Mouse (Mus musculus): ENCODE data around the gene Pxmp4.

Pxmp4 gene

GRCm38 (mm10) chr2:154603638-154604153 is at the start of gene Pxmp4:
Pxmp4 (minus strand) TSS chr2:154603708.
- DNase-seq (ENCODE audit: low read depth, low spot score) = peak; percentile 100

GRCm38 (mm10) chr2:154651363-154651762 is 47.9 kb upstream of the Pxmp4 start, which contains the start of gene Chmp4b:
Chmp4b (plus strand) TSS chr2:154651705.
- no peak for DNase-seq (ENCODE audit: low read depth, low spot score)

- no peak for DNase-seq (ENCODE audit: low read depth, low spot score)
Observed at GRCm38 (mm10) chr2:154650404-154650803, 46.9 kb upstream of the Pxmp4 start.

GRCm38 (mm10) chr2:154648086-154648485 is 44.6 kb upstream of the Pxmp4 start:
- DNase-seq (ENCODE audit: low read depth, low spot score) = peak; percentile 51

GRCm38 (mm10) chr2:154646634-154647033 is 43.1 kb upstream of the Pxmp4 start:
- DNase-seq (ENCODE audit: low read depth, low spot score) = peak; percentile 63

- DNase-seq (ENCODE audit: low read depth, low spot score) = no peak
Observed at GRCm38 (mm10) chr2:154642712-154643385, 39.3 kb upstream of the Pxmp4 start.

GRCm38 (mm10) chr2:154642005-154642459 is 38.5 kb upstream of the Pxmp4 start:
- DNase-seq (ENCODE audit: low read depth, low spot score) = no peak

- no peak for DNase-seq (ENCODE audit: low read depth, low spot score)
Observed at GRCm38 (mm10) chr2:154641176-154641575, 37.7 kb upstream of the Pxmp4 start.

- DNase-seq (ENCODE audit: low read depth, low spot score) = no peak
Observed at GRCm38 (mm10) chr2:154639115-154639514, 35.6 kb upstream of the Pxmp4 start.

- DNase-seq (ENCODE audit: low read depth, low spot score) = no peak
Observed at GRCm38 (mm10) chr2:154638521-154638920, 35.0 kb upstream of the Pxmp4 start.

- DNase-seq (ENCODE audit: low read depth, low spot score) = no peak
Observed at GRCm38 (mm10) chr2:154635826-154636225, 32.3 kb upstream of the Pxmp4 start.

- DNase-seq (ENCODE audit: low read depth, low spot score) = no peak
Observed at GRCm38 (mm10) chr2:154633876-154634644, 30.6 kb upstream of the Pxmp4 start.

GRCm38 (mm10) chr2:154633039-154633742 is 29.7 kb upstream of the Pxmp4 start:
- DNase-seq (ENCODE audit: low read depth, low spot score) = no peak

GRCm38 (mm10) chr2:154632203-154632780 is 28.8 kb upstream of the Pxmp4 start:
- no peak for DNase-seq (ENCODE audit: low read depth, low spot score)

- DNase-seq (ENCODE audit: low read depth, low spot score) = no peak
Observed at GRCm38 (mm10) chr2:154630531-154630930, 27.0 kb upstream of the Pxmp4 start.

GRCm38 (mm10) chr2:154624137-154624536 is 20.6 kb upstream of the Pxmp4 start:
- peak; percentile 47 for DNase-seq (ENCODE audit: low read depth, low spot score)

GRCm38 (mm10) chr2:154621684-154622083 is 18.2 kb upstream of the Pxmp4 start:
- DNase-seq (ENCODE audit: low read depth, low spot score) = no peak

GRCm38 (mm10) chr2:154617061-154617460 is 13.6 kb upstream of the Pxmp4 start:
- DNase-seq (ENCODE audit: low read depth, low spot score) = no peak

GRCm38 (mm10) chr2:154615674-154616073 is 12.2 kb upstream of the Pxmp4 start:
- no peak for DNase-seq (ENCODE audit: low read depth, low spot score)

- no peak for DNase-seq (ENCODE audit: low read depth, low spot score)
Observed at GRCm38 (mm10) chr2:154614841-154615576, 11.5 kb upstream of the Pxmp4 start.

Data from 3T3-L1 (cell line).